Mouse (Mus musculus): ENCODE results near the gene Capn12.
"Not testable (repeated sequence)": the region's sequence is repeated elsewhere in the genome, so short reads cannot be mapped to it uniquely, and the experiment has no call there.

The Capn12 gene

DNA sequence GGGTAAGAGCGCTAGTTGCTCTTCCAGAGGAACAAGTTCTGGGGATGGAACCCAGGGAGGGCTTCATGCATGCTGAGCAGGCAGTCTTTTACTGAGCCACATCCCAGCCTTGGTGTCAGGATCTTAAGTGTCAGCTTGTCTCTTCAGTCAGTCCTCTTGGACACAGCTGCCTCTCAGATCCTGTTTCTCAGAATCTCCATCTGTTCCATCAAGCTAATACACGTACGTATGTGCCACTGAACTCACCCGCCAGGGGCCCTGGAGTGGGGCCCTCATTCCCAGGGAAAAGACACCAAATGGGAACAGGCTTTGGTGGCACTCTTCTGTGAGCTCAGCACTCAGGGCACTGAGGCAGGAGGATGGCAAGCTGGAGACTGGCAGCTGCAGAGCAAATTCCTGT is 3.4 kb upstream of the Capn12 start:
- DNase-seq (ENCODE audit: low read depth, low spot score) = no peak

DNA sequence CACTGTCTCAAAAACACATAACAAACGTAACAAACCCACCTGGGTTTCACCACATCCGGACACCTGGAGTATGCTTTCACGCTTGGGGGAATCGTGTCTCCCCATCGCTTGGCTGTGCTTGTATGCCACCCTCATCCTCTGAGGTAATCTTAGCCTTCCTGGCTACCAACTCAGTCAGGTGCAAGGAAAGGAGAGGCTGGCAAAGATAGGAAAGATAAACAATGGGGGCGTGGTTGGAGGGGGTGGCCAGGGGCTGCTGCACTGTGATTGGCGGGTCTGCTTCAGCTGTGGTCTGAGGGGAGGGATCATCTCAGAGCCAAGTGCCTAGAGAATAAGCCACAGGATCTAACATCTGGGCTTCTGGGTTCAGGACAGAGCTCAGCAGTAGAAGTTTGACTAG is 1.6 kb upstream of the Capn12 start:
- DNase-seq (ENCODE audit: low read depth, low spot score) = no peak

DNA sequence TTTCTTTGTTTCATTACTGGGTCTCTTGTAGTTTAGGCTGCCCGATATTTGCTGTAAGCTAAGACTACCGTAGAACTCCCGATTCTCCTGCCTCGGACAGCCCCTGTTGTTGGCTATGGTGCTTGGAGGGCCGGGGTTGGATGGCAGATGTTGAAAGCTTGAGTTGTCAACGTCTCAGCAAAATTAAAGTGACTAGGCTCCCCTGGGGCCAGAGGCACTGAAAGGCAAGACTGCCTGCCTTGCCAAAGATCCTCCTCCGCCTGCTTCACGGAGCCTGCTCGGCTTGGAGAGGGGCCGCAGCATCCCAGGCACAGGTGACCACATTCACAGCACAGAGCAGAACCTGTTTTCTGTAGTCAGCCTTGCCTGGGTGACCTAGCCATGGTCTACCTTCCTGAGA is 668 bp upstream of the Capn12 start:
- no peak for DNase-seq (ENCODE audit: low read depth, low spot score)

DNA sequence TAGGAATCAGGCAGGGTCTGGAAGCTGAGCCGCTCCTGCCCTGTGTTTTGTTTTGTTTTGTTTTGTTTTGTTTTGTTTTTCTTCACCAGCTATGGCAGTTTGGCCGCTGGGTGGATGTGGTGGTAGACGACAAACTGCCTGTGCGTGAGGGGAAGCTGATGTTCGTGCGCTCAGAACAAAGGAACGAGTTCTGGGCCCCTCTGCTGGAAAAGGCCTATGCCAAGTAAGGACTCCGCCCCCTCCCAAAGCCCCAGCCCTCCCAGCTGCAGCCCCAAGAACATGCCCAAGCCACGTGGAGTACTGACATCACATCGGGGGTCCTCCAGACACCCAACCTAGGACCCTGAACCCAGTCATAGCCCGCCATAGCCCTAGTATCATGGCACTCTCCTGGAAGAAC is 1.8 kb downstream of the Capn12 start:
- no peak for DNase-seq (ENCODE audit: low read depth, low spot score)

DNA sequence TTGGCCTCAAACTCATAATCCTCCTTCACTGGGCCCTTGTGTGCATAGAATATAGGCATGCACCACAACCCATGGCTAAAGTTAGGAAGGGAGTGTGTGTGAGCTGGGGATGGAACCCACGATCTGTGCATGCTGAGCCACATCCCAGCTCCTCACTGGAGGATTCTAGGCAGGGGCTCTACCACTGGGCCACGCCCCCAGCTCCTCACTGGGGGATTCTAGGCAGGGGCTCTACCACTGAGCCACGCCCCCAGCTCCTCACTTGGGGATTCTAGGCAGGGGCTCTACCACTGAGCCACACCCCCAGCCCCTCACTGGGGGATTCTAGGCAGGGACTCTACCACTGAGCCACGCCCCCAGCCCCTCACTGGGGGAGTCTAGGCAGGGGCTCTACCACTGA is 2.5 kb downstream of the Capn12 start:
- DNase-seq (ENCODE audit: low read depth, low spot score) = not testable (repeated sequence)

DNA sequence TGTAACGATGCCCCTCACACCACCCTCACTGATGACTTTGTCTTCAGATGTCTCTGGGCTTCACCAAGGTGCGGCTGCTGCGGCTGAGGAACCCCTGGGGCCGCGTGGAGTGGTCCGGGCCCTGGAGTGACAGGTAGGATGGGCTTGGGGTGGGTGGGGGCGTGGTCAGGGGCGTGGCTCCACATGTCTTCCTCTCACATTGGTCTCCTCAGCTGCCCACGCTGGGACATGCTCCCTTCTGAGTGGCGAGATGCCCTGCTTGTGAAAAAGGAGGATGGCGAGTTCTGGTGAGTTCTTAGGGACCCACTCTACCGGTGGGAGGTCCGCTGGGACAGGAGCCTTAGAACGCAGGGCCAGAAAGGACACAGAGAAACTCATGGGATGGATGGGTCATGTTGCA is 5.3 kb downstream of the Capn12 start:
- DNase-seq (ENCODE audit: low read depth, low spot score) = peak; percentile 48

DNA sequence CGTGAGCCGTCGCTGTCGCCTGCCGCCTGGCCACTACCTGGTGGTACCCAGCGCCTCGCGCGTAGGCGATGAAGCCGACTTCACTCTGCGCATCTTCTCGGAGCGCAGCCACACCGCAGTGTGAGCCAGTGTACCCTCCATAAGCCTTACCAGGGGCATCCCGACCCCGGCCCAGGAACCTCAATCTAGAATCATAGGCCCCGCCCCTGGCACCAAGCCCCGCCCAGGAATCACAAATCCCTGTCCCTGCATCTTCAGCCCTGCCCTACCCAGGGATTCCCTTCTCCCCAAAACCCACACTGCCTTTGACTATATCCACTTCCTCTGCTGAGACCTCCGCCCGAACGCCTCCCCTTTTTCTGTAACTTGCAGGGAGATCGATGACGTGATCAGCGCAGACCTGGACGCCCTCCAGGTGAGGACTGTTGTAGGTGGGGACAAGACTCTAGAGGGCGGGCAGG is 7.5 kb downstream of the Capn12 start:
- DNase-seq (ENCODE audit: low read depth, low spot score) = no peak

DNA sequence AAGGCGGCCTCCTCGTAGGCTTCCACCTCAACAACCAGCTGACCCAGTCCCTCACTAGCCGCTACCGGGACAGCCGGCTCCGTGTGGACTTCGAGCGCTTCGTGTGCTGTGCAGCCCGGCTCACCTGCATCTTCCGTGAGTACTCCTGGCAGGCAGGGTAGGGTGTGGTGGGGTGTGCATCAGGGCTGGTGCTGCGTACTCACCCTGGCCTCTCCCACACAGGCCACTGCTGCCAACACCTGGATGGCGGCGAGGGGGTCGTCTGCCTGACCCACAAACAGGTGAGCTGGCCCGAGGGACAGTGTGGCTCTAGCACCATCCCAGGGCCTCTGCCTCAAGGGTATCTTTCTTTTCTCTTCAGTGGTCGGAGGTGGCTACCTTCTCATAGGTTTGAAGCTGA is 11.4 kb downstream of the Capn12 start:
- no peak for DNase-seq (ENCODE audit: low read depth, low spot score)

DNA sequence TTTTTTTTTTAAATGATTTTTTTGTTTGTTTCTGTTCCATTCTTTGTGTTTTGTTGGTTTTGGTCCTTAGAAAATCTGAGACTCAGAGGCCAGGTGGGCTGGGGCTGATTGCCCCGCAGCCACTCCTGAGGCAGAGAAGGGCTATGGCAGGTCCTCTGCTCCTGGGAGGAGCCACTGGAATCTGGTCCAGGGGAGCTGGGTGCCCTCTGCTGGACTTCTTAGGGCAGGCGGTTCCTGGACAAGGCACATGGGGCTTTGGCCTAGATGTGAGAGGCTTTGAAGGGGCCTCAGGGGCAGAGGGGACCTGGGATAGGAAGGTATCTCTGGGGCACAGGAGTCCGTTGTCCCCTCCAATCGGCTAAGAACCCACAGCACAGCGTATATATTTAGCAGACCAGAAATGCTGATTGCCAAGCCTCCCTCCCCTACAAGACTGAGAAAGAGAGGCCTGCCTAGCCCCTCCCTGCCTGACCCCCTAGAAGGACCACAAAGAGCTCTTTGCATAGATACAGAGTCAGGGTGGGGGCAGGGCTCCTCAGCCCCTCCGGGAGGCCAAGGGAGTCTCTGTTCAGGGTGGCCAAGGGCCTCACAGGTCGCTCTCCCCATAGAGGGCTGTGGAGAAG is 12.5 kb downstream of the Capn12 start:
- DNase-seq (ENCODE audit: low read depth, low spot score) = peak; percentile 37

DNA sequence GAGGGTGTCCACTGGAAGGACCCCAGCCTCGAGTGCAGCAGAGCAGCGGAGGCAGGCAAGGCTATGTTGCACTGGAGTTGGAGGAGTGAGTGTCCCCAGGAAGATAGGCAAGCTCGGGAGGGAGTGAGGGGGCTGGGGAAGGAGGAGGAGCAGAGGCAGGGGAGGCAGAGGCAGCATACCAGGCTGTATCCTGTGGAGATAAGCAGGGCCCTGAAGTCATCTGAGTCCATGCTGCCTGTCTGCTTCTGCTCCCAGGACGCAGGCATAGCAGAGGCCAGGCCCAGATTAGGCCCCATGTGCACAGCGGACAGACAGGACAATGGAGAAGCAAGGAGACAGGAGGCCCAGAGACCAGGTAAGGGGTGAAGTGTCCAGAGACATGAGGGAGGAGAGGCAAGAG is 13.7 kb downstream of the Capn12 start:
- no peak for DNase-seq (ENCODE audit: low read depth, low spot score)

DNA sequence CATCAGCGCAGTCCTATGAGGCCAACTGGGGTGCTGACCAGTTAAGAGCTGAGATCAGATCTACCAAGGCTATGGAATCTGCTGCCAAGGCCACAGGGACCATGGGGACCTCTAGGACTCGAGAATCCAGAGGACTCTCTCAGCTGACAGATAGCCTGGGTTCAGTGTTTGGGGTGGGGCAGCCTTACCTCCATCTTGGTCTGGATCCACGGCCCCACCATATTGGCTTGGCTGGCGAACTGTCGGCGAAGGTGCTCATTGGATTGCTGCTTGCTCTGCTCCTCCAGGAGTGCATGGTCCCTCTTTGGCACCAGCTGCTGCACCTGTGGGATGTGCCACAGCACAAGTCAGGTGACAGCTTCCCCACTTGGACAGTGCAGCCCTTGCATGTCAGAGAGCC is 16.4 kb downstream of the Capn12 start:
- DNase-seq (ENCODE audit: low read depth, low spot score) = no peak

DNA sequence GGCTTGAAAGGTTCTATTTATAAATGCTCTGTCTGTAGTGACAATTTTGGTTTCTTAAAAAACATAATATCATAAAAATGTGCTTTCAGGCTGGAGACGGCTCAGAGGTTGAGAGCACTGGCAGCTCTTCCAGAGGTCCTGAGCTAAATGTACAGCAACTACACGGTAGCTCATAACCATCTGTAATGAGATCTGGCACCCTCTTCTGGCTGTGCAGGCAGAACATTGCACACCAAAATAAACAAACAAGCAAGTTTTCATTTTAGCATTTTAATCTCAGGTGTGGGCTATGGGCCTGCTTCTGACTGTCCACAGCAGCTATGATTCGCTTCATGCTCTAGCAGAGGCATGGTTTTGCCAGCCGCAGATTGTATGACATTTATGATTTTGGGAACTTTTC is 18.8 kb downstream of the Capn12 start:
- no peak for DNase-seq (ENCODE audit: low read depth, low spot score)

DNA sequence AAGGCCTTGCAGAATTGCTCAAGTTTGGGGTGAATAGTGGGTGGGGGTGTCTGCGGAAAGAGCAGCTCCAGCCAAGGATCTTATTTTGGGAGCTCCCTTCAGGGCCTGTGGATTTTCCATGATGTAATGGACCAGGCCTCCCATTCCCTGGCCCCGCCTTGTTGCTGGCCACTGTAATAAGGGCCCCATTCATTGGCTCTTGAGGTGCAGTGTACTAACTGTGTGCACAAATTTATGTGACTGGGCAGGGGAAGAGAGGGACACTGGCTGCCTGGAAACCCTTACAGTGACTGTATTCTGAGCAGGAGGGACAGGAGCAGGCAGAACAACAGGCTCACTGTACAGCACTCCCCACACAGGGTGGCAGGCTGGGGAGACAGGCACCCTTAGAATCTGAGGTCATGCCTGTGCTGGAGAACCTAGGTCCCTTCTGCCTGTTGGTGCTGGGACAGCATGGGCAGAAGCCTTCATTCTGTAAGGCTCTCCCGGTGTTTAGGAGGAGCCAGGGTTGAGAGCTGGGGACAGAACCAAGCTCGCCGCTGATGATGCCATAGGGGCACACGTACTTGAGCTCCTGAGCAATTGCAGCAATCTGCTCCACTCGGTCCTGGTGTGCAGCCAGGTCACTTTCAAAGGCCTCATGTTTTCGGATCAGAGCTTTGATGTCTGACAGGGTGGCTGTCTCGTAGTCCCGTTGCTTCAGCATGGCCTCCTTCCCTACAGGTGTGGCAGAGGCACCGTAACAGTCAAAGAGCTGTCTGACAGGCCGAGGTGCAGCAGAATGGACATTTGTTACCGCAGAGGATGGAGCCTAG is 20.3 kb downstream of the Capn12 start:
- DNase-seq (ENCODE audit: low read depth, low spot score) = no peak

DNA sequence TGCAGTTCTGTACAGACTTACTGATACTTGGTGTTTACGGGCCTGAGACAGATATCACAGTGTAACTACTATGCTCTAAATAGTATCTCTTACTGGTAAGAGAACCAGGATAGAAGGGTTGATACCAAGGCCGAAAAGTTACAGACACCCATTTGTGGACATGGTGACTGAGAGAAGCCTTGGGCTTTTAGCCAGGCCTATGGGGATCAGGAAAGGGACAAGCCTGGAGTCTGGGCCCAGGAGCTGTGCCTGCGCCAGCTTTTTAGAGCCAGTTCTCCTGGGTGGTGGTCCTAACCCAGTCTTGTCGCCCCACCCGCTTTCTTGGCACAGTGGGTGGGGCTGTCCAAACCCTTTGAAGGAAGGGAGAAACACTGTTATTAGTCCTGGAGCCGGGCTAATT is 21.0 kb downstream of the Capn12 start:
- DNase-seq (ENCODE audit: low read depth, low spot score) = no peak

DNA sequence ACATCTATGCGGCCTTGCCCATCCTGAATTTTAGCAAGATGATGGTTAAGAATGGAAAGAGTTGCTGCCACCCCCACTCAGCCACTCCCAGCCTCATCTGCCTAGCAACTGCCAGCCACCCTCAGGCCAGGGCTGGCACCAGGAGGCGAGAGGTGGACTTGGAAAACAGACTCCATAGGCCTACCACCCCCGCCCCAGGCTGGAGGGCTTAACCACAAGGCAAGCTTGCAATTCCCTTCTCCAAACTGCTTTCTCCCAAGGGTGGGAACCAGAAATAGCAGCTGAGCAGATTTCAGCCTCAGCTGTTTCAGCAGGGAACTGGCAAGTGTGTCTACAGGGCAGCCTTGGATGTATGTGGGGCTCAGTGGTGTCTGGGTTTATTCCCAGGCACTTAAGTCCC is 21.6 kb downstream of the Capn12 start:
- DNase-seq (ENCODE audit: low read depth, low spot score) = no peak

DNA sequence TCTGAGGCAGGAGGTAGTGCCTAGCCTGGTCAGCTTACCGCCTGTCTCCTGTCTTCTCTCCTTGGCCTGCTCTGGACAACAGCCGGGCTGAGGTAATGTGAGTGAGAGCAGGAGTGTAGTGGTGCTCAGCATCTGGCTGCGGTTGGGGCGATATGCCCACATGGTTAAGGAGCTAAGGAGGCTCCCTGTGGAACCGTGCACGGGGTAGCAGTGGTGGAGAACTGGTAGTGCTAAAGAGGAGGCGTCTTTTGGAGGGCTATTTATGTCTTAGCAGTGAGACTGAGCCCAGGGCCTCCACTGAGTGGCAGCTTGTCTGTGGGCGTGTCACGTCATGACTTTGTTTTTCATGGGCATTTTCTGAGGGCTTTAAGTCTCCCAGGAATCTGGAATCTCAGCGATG is 22.6 kb downstream of the Capn12 start:
- no peak for DNase-seq (ENCODE audit: low read depth, low spot score)

DNA sequence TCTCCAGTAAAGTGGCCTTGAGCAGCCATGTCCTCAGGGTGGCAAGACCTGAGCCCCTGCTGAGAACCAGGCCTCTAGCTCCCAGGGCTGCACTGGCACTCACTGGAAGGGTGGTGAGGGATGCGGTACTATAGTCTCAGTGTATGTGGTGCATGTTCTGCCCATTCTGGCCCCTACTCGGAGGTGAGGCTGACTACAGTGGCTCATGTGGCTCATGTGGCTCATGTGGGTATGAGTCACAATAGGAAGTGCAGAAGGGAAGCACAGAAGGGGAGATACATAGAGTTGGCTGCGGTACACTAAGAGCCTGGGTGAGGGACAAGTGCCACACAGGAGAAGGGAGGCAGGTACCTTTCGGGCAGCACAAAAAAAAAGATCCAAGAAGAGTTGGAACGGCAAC is 26.0 kb downstream of the Capn12 start:
- no peak for DNase-seq (ENCODE audit: low read depth, low spot score)

DNA sequence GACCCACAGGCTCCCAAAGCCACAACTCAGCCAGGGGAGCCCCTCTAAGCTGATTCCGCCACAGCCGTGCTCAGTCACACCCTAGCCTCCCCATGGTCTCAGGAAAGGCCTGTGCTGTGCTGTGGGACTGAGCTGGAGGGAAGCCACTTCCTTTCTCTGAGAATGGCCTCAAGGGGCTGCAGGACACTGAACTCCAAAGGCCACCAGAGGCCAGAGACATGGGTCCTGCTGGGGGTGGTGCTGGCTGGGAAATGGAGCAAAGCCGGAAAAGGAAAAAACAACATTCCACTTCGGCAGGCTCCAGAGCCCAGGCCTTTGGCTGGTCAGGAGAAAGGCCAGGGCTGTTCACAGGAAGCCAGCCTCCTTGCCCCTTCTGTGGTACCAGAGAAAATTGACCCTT is 30.4 kb downstream of the Capn12 start:
- DNase-seq (ENCODE audit: low read depth, low spot score) = no peak

DNA sequence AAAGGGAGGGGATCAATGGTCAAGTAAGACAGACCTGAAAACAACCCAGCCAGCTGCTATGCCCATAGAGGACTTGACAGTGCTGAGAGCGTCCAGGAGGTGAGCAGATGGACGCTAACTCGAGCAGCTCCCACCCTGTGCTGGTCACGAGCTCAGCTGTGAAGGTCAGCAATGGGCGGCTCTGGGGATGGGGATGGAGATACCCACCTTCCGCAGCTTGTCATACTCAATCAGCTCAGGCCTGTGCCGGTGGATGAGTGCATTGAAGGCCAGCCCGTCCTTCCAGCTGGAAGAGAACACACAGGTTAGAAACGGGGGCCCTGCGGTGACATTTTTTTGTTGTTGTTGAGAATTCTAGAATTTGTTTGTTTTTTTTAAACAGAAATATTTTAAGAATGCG is 31.9 kb downstream of the Capn12 start:
- no peak for DNase-seq (ENCODE audit: low read depth, low spot score)

DNA sequence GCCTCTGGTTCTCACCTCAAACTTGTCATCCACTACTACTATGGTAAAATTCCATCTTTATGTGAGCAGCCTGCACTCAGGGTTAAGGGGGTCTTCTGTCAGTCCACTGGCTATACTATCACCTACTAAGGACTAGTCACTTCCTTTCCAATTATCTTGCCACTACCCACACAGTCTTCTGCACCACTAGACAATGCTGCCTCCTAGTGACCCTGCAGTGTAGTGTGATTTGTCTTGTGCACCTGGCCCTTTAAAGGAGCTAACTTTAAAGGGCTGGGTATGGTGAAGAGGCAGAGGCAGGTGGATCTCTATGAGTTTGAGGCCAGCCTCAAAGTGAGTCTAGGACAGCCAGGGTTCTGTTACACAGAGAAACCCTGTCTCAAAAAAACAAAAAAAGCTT is 35.3 kb downstream of the Capn12 start:
- DNase-seq (ENCODE audit: low read depth, low spot score) = no peak

DNA sequence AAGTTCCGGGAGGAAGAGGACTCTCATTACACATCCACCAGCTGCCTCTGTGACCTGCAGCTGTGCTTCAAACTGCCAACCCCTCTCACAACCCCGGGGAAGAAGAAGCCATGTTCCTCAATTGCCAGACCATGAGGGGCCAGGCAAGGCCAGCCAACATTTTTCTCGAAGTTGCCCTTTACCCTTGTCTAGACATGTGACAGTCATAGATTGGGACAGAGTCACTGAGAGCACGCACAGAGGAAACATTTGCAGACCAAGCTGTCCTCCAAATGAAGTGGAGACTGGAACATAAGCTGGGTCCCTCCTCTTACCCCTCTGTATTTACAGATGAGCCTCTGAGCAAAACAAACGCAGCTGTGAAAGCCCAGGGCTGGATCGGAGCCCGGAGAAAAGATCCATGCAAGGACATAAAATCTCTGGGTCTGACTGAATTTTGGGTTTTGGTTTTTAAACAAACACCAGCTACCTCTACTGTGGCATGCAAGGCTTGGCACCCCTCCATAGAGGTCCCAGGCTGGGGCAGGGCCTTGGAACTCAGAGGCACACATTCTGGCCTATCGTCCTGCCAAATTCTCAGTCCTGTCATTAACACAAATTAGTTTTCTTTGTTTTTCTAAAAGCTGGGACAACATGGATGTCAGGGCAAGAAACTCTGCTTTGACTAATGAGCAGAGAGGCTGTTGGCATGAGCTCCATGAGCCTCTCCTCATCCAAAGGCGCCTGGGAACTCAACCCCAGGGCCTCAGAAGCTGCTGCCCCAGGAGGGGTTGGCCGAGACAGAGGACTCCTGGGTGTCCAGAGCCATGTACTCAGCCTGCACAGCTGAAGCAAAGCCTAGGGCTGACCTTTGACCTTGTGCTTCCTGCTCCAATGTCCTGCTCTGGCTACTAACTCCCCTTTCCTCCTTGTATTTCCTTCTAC is 36.5 kb downstream of the Capn12 start:
- no peak for DNase-seq (ENCODE audit: low read depth, low spot score)

DNA sequence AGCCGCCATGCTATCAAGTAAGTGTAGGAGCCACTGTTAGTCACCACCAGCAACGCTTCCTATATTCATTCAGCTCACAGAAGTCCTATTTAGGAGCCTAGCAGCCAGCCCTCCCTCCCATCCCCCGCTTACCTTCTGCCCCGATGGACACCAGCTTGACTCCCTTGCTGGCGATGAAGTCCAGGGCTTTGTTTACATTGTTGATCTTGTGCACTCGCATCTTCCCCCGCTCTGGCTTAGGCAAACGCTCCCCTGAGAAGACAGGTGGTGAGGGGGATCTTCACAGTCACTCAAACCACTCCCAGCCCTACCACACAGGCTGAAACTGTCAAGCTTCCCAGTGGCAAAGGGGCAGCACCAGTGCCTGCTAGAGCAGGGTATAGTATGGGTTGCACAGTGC is 37.3 kb downstream of the Capn12 start:
- DNase-seq (ENCODE audit: low read depth, low spot score) = no peak
